Mouse (Mus musculus) retina, embryonic 14.5 days (tissue): ENCODE measurements around the gene Postn.
A peak's percentile ranks its signal among the peaks of the same experiment; 100 is the strongest.

ENCODE experiments used
- DNase-seq: peaks from one replicate; pipeline ENCODE4 v3.0.0-alpha.2; 2015; ENCODE audit warnings: low spot score

Gene Postn

GRCm38 (mm10) chr3:54360897-54361296 lies at the start of gene Postn:
Gene Postn (plus strand): TSS chr3:54361109.
- no peak for DNase-seq

GRCm38 (mm10) chr3:54314055-54314454 lies 46.9 kb upstream of the Postn start:
- DNase-seq = peak; percentile 10

GRCm38 (mm10) chr3:54352891-54353652 lies 7.8 kb upstream of the Postn start:
- peak; percentile 68 for DNase-seq

GRCm38 (mm10) chr3:54357561-54357960 lies 3.3 kb upstream of the Postn start:
- DNase-seq = peak; percentile 45

GRCm38 (mm10) chr3:54358463-54359189 lies 2.3 kb upstream of the Postn start:
- no peak for DNase-seq

GRCm38 (mm10) chr3:54361656-54362055 lies 747 bp downstream of the Postn start:
- DNase-seq = no peak

GRCm38 (mm10) chr3:54371015-54371414 lies 10.1 kb downstream of the Postn start:
- DNase-seq = no peak

GRCm38 (mm10) chr3:54372625-54373024 lies 11.7 kb downstream of the Postn start:
- DNase-seq = no peak

GRCm38 (mm10) chr3:54376014-54376413 lies 15.1 kb downstream of the Postn start:
- DNase-seq = no peak

GRCm38 (mm10) chr3:54377647-54378046 lies 16.7 kb downstream of the Postn start:
- DNase-seq = no peak

- no peak for DNase-seq
These were observed 17.2 kb downstream of the Postn start for GRCm38 (mm10) chr3:54378135-54378534.

- DNase-seq = no peak
These were observed 19.1 kb downstream of the Postn start for GRCm38 (mm10) chr3:54379981-54380380.

GRCm38 (mm10) chr3:54399321-54399720 lies 38.4 kb downstream of the Postn start:
- no peak for DNase-seq

- DNase-seq = no peak
These were observed 39.0 kb downstream of the Postn start for GRCm38 (mm10) chr3:54399911-54400310.

GRCm38 (mm10) chr3:54400617-54401016 lies 39.7 kb downstream of the Postn start:
- DNase-seq = no peak

- DNase-seq = no peak
These were observed 40.8 kb downstream of the Postn start for GRCm38 (mm10) chr3:54401706-54402105.

GRCm38 (mm10) chr3:54403791-54404190 lies 42.9 kb downstream of the Postn start:
- DNase-seq = no peak

GRCm38 (mm10) chr3:54406567-54406966 lies 45.7 kb downstream of the Postn start:
- no peak for DNase-seq

- no peak for DNase-seq
These were observed 50.1 kb downstream of the Postn start for GRCm38 (mm10) chr3:54411052-54411451.

- DNase-seq = peak; percentile 12
These were observed 52.1 kb downstream of the Postn start for GRCm38 (mm10) chr3:54412885-54413583.

- no peak for DNase-seq
These were observed 52.6 kb downstream of the Postn start for GRCm38 (mm10) chr3:54413584-54413897.

- no peak for DNase-seq
These were observed 53.5 kb downstream of the Postn start for GRCm38 (mm10) chr3:54414386-54414785.

- DNase-seq = no peak
These were observed 57.0 kb downstream of the Postn start for GRCm38 (mm10) chr3:54417833-54418386.
